Mouse (Mus musculus) liver, adult 2 months (tissue): ENCODE data around the gene Mypop. TPM values are rescaled to one million over a fixed set of nuclear protein-coding genes. Genes with fewer than 3 reads are reported as not detected.

ENCODE experiments used
- DNase-seq: peaks from one replicate; pipeline ENCODE4 v3.0.0-alpha.2; 2011; ENCODE audit warnings: low read depth, low spot score; ENCODE audit errors: extremely low read depth
- H3K27ac ChIP-seq: fragments of 200-500 bp; replicated peaks from 2 replicates; pipeline ENCODE4 v1.5.1; 2012; ENCODE audit warnings: low read depth, mild to moderate bottlenecking, control low read depth, inconsistent platforms, low read length; ENCODE audit not compliant: insufficient read depth
- H3K27me3 ChIP-seq: fragments of 200-500 bp; 2 replicates; pipeline ENCODE4 v1.6.1; 2012; ENCODE audit warnings: mild to moderate bottlenecking, moderate library complexity, low read length, inconsistent platforms; ENCODE audit not compliant: control insufficient read depth, insufficient read depth
- H3K36me3 ChIP-seq: fragments of 200-500 bp; 2 replicates; pipeline ENCODE4 v1.6.1; 2012; ENCODE audit warnings: low read length, inconsistent platforms; ENCODE audit not compliant: control insufficient read depth, insufficient read depth
- H3K4me1 ChIP-seq: fragments of 200-500 bp; 2 replicates; pipeline ENCODE4 v1.6.1; 2011; ENCODE audit warnings: low read length; ENCODE audit not compliant: control insufficient read depth, insufficient read depth
- H3K4me3 ChIP-seq: fragments of 200-500 bp; 2 replicates; pipeline ENCODE4 v1.5.1; 2011; ENCODE audit warnings: low read depth, mild to moderate bottlenecking, control low read depth, low read length, moderate library complexity; ENCODE audit not compliant: insufficient read depth
- H3K79me2 ChIP-seq: fragments of 200-500 bp; 2 replicates; pipeline ENCODE4 v1.6.1; 2012; ENCODE audit warnings: inconsistent platforms, mild to moderate bottlenecking, low read length, moderate library complexity; ENCODE audit not compliant: control insufficient read depth, insufficient read depth
- H3K9ac ChIP-seq: fragments of 200-500 bp; 2 replicates; pipeline ENCODE4 v1.6.1; 2012; ENCODE audit warnings: low read depth, mild to moderate bottlenecking, control low read depth, inconsistent platforms, low read length
- CTCF ChIP-seq: fragments of 200-500 bp; IDR thresholded peaks from 2 replicates; pipeline ENCODE4 v1.5.1; 2011; ENCODE audit warnings: low read depth, low read length, control low read depth
- POLR2A ChIP-seq: fragments of 200-500 bp; IDR thresholded peaks from 2 replicates; pipeline ENCODE4 v1.6.1; 2011; ENCODE audit warnings: low read length, control low read depth; ENCODE audit not compliant: insufficient read depth; ENCODE audit errors: extremely low read depth
- WGBS: fragments of 180-500 bp; shearing (Covaris S2); methylation state at CpG from one replicate; pipeline ENCODE4 v1.1.7; 2018; 5-methylcytosine and 5-hydroxymethylcytosine counted together
- polyA plus RNA-seq: library from polyadenylated mRNA; depleted of rRNA; stranded (reverse); fragments of >200 nt; gene quantifications from 2 replicates; pipeline ENCODE4 v1.2.3, GENCODE M21; 2012
- total RNA-seq: library from RNA; depleted of rRNA; stranded (reverse); fragments of >200 nt; gene quantifications from 2 replicates; pipeline ENCODE4 v1.2.3, GENCODE M21; 2014

The Mypop gene
- total and polyA plus RNA-seq, 2 experiments, result 0.65 to 3.1 TPM

DNA sequence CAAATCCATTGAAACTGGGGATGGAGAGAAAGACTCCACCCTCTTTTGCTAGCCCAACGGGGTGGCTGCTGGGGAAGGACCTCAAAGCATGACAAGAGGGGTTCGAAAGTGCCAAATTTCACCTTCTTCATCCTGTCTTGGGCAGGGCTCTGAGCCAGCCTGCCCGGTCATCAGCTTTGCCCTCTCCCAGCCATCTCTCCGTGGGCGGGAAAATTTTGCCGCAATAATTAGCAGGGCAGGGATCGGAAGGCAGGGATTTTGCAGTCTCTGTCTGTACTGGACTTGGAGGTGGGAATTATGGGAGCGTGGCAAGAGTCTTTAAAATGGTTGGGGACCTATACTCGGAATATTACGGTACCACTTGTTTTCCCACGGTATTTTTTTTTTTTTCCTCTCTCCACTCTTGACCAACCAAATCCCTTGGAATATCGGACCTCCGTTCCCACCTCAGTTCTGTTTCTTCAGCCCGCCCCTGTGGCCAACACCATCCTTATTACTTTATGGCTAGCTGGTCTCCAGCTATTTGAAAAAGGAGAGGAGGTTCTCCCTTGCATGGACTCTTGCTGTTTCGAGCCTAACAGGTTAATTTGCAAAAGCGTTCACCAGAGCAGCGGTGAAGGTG is 28.8 kb upstream of the Mypop start:
- no peak overlapping the region for H3K4me3 ChIP-seq
- peaks cover 19% of the 10 kb centered on the region for H3K27me3 ChIP-seq
- WGBS, result 16% methylated on average over 17 of the region's 17 CpGs

DNA sequence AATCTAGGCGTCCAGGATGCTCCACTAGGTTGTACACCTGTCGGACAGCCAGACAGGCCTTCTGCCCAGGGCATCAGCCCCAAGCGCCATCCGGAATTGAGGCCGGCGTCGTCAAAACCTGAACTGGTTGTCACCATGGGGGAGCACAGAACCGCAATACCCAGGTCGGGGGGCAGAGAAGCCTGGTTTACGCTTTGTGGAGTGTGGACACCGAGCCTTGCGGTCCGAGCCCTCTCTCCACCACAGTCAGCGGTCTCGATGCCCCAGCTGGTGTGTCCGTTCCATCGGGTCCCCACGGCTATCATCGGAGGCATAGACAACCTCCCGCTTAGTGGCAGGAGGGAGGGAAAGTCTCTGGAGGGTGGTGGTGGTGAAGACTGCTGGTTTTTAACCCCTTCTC is 28.2 kb upstream of the Mypop start:
- H3K36me3 ChIP-seq, result no peaks in the 10 kb centered on the region
- peaks cover 21% of the 10 kb centered on the region for H3K27me3 ChIP-seq
- 18% methylated on average over 20 of the region's 20 CpGs for WGBS
- H3K27ac ChIP-seq, result no peak overlapping the region
- H3K4me1 ChIP-seq, result peaks cover 4% of the 10 kb centered on the region; the same call in 1 of the 2 replicates
- TF ChIP-seq CTCF (no peak), POLR2A (no peak)
- no peak overlapping the region for H3K4me3 ChIP-seq
- DNase-seq, result no peak
- no peak overlapping the region for H3K9ac ChIP-seq
- no peaks in the 10 kb centered on the region for H3K79me2 ChIP-seq

More for the DNA sequence above, 28.8 kb upstream of the Mypop start:
- Histone ChIP-seq H3K4me1 (peaks cover 4% of the 10 kb centered on the region; the same call in 1 of the 2 replicates), H3K27ac (no peak overlapping the region), H3K79me2 (no peaks in the 10 kb centered on the region), H3K36me3 (no peaks in the 10 kb centered on the region), H3K9ac (no peak overlapping the region)
- DNase-seq, result peak; percentile 25
- TF ChIP-seq CTCF (no peak), POLR2A (no peak)

DNA sequence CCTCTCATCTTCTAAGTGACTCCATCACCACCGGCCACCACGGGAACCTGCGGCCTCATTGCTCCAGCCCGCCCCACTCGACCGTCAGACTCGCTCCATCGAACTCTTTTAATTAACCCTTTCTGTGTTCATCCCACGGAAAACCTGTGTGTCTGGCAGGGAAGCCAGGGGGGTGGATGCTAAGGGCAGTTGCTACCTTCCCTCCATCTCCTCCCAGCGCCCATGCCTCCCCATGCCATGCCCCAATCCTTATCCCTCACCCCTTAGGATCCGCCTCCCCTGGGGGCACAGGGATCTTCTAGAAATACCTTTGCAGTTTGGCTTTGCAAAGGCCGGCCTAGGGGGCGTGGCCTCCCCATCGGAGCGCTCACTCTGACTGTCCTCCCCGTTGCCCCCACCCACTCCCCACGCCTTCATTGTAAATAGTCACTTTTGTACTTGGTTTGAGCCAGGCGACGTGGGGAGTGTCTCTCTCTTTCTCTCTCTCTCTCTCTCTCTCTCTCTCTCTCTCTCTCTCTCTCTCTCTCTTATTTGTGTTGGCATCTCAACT is 27.7 kb upstream of the Mypop start:
- Histone ChIP-seq H3K79me2 (no peaks in the 10 kb centered on the region), H3K4me1 (peaks cover 2% of the 10 kb centered on the region; the same call in 1 of the 2 replicates), H3K27ac (no peak overlapping the region), H3K36me3 (no peaks in the 10 kb centered on the region), H3K9ac (no peak overlapping the region), H3K4me3 (no peak overlapping the region), H3K27me3 (peaks cover 21% of the 10 kb centered on the region)
- 6% methylated on average over 19 of the region's 19 CpGs for WGBS
- no peak for TF ChIP-seq POLR2A
- no peak for TF ChIP-seq CTCF
- no peak for DNase-seq

DNA sequence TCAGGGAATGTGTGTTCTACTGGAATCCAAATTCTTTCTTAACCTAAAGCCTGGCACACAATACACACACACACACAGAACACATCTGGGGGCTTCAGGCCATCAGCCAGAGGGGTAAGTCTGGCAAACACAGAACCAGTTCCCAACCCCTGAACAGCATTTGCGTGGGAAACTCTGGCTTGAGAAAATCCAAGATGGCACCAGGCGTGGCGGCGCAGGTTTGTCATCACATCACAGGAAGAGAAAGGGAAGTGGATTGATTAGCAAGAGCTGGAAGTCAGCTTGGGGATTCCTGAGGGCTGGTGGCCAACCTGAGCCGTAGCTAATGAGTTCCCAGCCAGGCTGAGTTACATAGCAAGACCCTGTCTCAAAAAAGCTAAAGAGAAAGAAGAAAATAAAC is 25.7 kb upstream of the Mypop start:
- Histone ChIP-seq H3K36me3 (no peaks in the 10 kb centered on the region), H3K4me1 (no peaks in the 10 kb centered on the region), H3K79me2 (no peaks in the 10 kb centered on the region), H3K4me3 (no peak overlapping the region), H3K9ac (no peak overlapping the region), H3K27ac (no peak overlapping the region), H3K27me3 (peaks cover 21% of the 10 kb centered on the region)
- no peak for DNase-seq
- no peak for TF ChIP-seq CTCF
- TF ChIP-seq POLR2A, result no peak
- WGBS, result 74% methylated on average over 5 of the region's 5 CpGs

DNA sequence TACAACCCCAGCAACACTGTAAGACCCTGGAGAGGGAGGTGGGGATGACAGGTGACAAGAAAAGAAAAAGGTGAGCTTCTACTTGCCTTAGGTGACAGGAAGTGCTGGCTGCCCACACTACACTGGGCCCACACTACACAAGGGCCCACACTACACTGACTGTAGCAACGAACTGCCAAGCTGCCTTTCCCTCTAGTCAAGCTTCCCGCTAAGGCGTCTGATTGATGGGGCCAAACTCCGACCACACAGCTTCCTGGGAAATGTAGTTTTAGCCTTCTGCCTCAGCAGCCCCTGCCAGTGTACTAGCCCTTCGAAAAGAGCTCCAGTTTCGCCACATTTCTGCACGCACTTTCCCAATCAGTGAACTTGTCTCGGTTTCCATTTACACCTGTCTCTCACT is 23.4 kb upstream of the Mypop start:
- H3K36me3 ChIP-seq, result no peaks in the 10 kb centered on the region
- H3K9ac ChIP-seq, result no peak overlapping the region
- TF ChIP-seq CTCF (no peak), POLR2A (no peak)
- H3K79me2 ChIP-seq, result no peaks in the 10 kb centered on the region
- H3K4me1 ChIP-seq, result no peaks in the 10 kb centered on the region
- WGBS, result 19% methylated on average over 8 of the region's 8 CpGs
- peaks cover 14% of the 10 kb centered on the region for H3K27me3 ChIP-seq
- H3K27ac ChIP-seq, result no peak overlapping the region
- DNase-seq, result no peak
- no peak overlapping the region for H3K4me3 ChIP-seq

DNA sequence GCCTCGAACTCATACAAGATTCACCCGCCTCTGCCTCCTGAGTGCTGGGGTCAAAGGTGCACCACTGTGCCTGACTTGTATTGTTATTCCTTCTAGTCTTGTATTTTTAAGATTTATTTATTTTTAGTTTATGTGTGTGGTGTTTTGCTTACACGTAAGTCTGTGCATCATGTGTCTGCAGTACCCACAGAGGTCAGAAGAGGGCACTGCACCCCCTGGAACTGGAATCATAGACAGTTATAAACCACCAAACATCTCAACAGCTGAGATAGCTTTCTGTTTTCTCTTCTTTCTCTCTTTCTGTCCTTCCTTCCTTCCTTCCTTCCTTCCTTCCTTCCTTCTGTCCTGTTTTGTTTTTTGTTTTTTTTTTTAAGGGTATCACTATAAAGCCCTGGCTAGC is 20.1 kb upstream of the Mypop start:
- H3K36me3 ChIP-seq, result no peaks in the 10 kb centered on the region
- no peak overlapping the region for H3K9ac ChIP-seq
- TF ChIP-seq CTCF (0 out of 2 replicates have a peak, but pooled peaks have one; percentile 13), POLR2A (no peak)
- 0 out of 2 replicates have a peak, but pooled peaks cover 3% of the 10 kb centered on the region for H3K27me3 ChIP-seq
- no peaks in the 10 kb centered on the region for H3K79me2 ChIP-seq
- no peak overlapping the region for H3K4me3 ChIP-seq
- DNase-seq, result no peak
- H3K27ac ChIP-seq, result no peak overlapping the region
- H3K4me1 ChIP-seq, result no peaks in the 10 kb centered on the region
- WGBS, result 86% methylated on average over 3 of the region's 3 CpGs
